Mouse (Mus musculus) limb, embryonic 13.5 days (tissue): ENCODE data around the gene Mif. TPM values are rescaled to one million over a fixed set of nuclear protein-coding genes. Genes with fewer than 3 reads are reported as not detected.

Experiments
- ATAC-seq: fragments of 200-750 bp; cut with Nextera tagmentation; 2 replicates; pipeline ENCODE4 v1.8.0; 2017; ENCODE audit warnings: low read depth, moderate number of reproducible peaks, moderate TSS enrichment; ENCODE audit not compliant: low FRiP score
- H3K27ac ChIP-seq: fragments of 300-500 bp; sonication (generic); 2 replicates; pipeline ENCODE4 v1.5.1; 2015; ENCODE audit warnings: inconsistent platforms, mild to moderate bottlenecking, moderate library complexity
- H3K27me3 ChIP-seq: fragments of 300-500 bp; sonication (generic); 2 replicates; pipeline ENCODE4 v1.6.1; 2015; ENCODE audit warnings: mild to moderate bottlenecking, inconsistent platforms
- H3K36me3 ChIP-seq: fragments of 300-500 bp; sonication (generic); 2 replicates; pipeline ENCODE4 v1.6.1; 2015; ENCODE audit warnings: inconsistent platforms, mild to moderate bottlenecking, moderate library complexity
- H3K4me1 ChIP-seq: fragments of 300-500 bp; sonication (generic); 2 replicates; pipeline ENCODE4 v1.6.1; 2015; ENCODE audit warnings: inconsistent platforms
- H3K4me2 ChIP-seq: fragments of 300-500 bp; sonication (generic); replicated peaks from 2 replicates; pipeline ENCODE4 v1.6.1; 2015; ENCODE audit warnings: inconsistent platforms, mild to moderate bottlenecking, moderate library complexity
- H3K4me3 ChIP-seq: fragments of 300-500 bp; sonication (generic); 2 replicates; pipeline ENCODE4 v1.5.1; 2015; ENCODE audit warnings: moderate library complexity, mild to moderate bottlenecking, inconsistent platforms
- H3K9ac ChIP-seq: fragments of 300-500 bp; sonication (generic); 2 replicates; pipeline ENCODE4 v1.6.1; 2015; ENCODE audit warnings: mild to moderate bottlenecking, inconsistent platforms
- H3K9me3 ChIP-seq: fragments of 300-500 bp; sonication (generic); 2 replicates; pipeline ENCODE4 v1.6.1; 2016; ENCODE audit warnings: inconsistent platforms
- WGBS: fragments of 180-500 bp; shearing (Covaris S2); methylation state at CpG from one replicate; pipeline ENCODE4 v1.1.7; 2015; 5-methylcytosine and 5-hydroxymethylcytosine counted together
- polyA plus RNA-seq: library from polyadenylated mRNA; unstranded; fragments of >200 nt; fragmentation: Nextera tagmentation; extraction: Ambion mirVana; gene quantifications from 2 replicates; pipeline ENCODE4 v1.2.1, GENCODE M21; 2015

Gene Mif
- polyA plus RNA-seq, 1 experiment from 2014 or later = 1,677 TPM

DNA sequence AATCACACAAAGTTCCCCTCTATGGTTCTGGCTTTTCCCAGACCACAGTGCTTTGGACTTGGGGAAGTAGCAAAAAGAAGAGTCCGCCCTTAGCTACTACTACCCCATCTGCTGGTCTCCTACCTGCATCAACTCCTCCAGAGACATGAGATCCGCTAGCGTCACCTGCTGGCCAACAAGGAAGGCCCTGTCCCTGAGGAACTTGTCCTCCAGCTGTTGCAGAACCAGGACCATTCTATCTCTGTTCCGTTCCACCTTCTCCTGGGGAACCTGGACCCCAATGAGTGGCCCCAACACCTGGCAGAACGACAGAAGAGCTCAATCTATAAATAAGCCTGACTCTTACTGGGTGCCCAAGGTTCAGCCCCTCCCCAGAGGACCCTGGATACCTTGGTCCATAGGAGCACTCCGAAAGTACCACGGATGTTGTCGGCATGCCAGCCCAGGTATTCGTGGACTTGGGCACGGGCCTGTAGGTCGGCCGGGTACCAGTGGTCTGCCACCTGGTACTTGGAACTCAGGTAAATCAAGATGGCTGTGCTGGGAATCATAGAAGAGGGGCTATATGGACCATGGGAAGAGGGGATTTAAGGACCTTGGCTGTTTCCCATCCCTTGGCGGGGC is 27.7 kb downstream of the Mif start:
- Histone ChIP-seq H3K27ac (no peak overlapping the region), H3K4me1 (peaks cover 31% of the 10 kb centered on the region), H3K36me3 (no peaks in the 10 kb centered on the region), H3K9ac (no peak overlapping the region), H3K9me3 (no peaks in the 10 kb centered on the region), H3K4me3 (no peak overlapping the region), H3K27me3 (peaks cover 20% of the 10 kb centered on the region), H3K4me2 (no peak overlapping the region)
- 67% methylated on average over 13 of the region's 13 CpGs for WGBS
- no peak for ATAC-seq

DNA sequence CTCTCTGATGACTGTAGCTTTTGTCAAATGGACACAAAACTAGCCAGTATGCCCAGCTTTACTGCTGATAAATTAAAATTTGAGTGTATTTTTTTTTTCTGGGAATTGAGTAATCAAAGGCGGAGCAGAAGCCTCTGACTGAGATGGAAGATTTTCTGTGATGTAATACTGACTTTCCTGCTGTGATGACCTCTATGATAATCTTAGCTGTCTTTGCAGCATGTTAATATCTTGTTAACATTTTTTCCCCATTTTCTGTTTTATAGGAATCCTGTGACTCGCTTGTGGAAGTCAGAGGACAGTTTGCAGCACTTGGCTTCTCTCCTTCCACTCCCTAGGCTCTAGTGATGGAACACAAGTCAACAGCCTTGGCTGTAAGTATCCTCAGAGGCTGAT is 29.8 kb downstream of the Mif start:
- Histone ChIP-seq H3K4me3 (no peak overlapping the region), H3K4me2 (no peak overlapping the region), H3K27me3 (peaks cover 20% of the 10 kb centered on the region), H3K4me1 (peaks cover 19% of the 10 kb centered on the region; the same call in 1 of the 2 replicates), H3K9me3 (no peaks in the 10 kb centered on the region), H3K27ac (no peak overlapping the region), H3K36me3 (no peaks in the 10 kb centered on the region), H3K9ac (no peak overlapping the region)
- ATAC-seq = no peak
- 74% methylated on average over 2 of the region's 2 CpGs for WGBS

DNA sequence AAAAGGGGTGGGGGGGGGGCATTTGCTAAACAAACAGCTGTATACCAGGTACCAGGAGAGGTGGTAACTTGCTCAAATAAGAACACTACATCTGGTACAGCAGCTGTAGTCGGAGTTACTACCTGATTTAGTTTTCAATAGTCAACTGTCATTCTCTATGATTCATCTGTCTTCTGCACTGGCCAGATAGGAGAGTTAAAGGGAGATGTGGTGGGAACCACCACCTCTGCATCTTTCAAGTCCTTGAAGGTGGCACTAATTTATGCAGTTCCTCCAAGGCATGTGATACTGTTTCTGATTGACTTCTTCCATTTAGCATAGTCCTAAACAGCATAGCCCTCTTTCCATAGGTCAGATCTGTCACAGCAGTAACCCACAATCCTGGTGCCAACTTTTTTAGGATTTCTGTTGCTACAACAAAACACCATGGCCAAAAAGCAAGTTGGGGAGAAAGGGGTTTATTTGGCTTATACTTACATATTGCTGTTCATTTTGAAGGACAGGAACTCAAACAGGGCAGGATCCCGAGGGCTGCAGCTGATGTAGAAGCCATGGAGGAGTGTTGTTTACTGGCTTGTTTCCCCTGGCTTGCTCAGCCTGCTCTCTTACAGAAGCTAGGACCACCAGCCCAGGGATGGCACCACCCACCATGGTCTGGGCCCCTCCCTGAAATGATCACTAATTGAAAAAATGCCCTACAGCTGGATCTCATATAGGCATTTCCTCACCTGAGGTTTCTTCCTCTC is 30.3 kb downstream of the Mif start:
- 76% methylated on average over 2 of the region's 2 CpGs for WGBS
- ATAC-seq = no peak
- Histone ChIP-seq H3K4me1 (peaks cover 15% of the 10 kb centered on the region; the same call in 1 of the 2 replicates), H3K4me2 (no peak overlapping the region), H3K27ac (no peak overlapping the region), H3K36me3 (no peaks in the 10 kb centered on the region), H3K9ac (no peak overlapping the region), H3K4me3 (no peak overlapping the region), H3K9me3 (no peaks in the 10 kb centered on the region), H3K27me3 (peaks cover 20% of the 10 kb centered on the region)

DNA sequence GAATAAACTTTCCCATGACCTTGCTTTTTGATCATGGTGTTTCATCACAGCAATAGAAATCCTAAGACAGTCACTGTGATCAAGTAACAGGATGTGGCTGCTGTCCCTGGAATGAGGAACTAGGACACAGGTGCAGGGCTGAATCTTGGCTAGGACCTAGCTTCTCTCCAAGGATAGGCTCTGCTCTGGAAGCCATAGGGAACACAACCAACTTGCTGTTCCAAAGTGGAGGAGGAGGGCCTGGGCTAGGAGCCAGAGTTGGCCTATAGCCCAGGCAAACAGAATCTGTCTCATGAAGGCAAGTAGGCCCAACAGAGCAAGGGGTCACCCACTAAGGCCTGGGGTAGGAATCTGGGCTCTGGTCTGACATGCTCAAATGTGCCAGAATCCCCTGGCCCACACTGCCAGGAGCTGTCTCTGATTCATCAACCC is 31.5 kb downstream of the Mif start:
- H3K27me3 ChIP-seq = peaks cover 13% of the 10 kb centered on the region; the same call in 1 of the 2 replicates
- H3K36me3 ChIP-seq = no peaks in the 10 kb centered on the region
- H3K4me1 ChIP-seq = peaks cover 10% of the 10 kb centered on the region; the same call in 1 of the 2 replicates
- H3K9me3 ChIP-seq = no peaks in the 10 kb centered on the region
- ATAC-seq = no peak
- no peak overlapping the region for H3K4me2 ChIP-seq
- H3K9ac ChIP-seq = no peak overlapping the region
- no peak overlapping the region for H3K4me3 ChIP-seq
- H3K27ac ChIP-seq = no peak overlapping the region

DNA sequence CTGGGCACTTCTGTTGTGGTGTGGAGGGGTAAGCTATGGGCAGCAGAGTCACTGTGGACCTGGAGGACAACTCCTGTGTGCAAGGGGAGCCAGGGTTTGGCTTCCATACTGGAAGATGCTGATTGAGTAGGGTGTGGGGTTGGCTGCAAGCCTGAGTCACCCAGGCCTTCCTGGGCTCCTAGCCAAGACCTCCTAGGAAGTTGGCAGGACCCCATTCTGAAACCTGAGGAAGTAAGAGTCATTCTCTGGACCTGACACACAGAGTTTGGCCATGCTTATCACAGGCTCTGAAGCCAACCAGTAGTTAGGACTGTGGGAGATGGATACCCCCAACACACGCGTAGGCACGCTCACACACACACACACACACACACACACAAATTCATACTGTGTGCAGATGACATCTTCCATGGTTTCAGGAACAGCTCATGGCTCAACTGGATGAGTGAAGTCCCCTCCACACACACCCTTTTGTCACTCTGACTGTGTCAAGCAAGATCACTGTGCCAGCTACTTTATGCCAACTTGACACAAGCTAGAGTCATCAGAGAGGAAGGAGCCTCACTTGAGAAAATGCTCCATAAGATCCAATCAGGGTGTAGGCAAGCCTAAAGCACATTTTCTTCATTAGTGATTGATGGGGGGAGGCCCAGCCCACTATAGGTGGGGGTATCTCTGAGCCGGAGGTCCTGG is 32.2 kb downstream of the Mif start:
- Histone ChIP-seq H3K27me3 (peaks cover 6% of the 10 kb centered on the region; the same call in 1 of the 2 replicates), H3K27ac (no peak overlapping the region), H3K4me1 (peaks cover 6% of the 10 kb centered on the region; the same call in 1 of the 2 replicates), H3K36me3 (no peaks in the 10 kb centered on the region), H3K4me2 (no peak overlapping the region), H3K9ac (no peak overlapping the region), H3K4me3 (no peak overlapping the region), H3K9me3 (no peaks in the 10 kb centered on the region)
- WGBS = 86% methylated on average over 4 of the region's 4 CpGs
- ATAC-seq = no peak

DNA sequence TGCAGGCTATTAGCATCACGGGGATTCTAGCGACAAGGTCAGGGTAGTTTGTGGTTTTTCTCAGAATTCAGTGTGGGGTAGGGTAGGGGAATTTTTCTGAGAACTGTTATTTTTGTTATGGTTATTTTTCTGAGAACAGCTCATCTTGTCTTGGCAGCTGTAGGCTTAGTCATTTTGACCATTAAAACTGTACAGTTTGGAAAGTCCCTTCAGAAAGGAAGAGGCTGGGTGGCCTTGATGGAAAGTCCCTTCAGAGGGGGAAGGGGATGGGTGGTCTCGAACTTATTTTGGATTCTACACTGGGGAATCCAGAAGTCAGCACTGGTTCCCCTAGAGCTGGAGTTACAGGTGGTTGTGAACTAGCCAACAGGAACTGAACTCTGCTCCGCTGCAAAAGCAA is 35.5 kb downstream of the Mif start:
- Histone ChIP-seq H3K4me2 (no peak overlapping the region), H3K4me3 (no peak overlapping the region), H3K27me3 (no peaks in the 10 kb centered on the region), H3K9ac (no peak overlapping the region), H3K4me1 (peaks cover 6% of the 10 kb centered on the region; the same call in 1 of the 2 replicates), H3K36me3 (no peaks in the 10 kb centered on the region), H3K9me3 (no peaks in the 10 kb centered on the region), H3K27ac (no peak overlapping the region)
- 77% methylated on average over 4 of the region's 4 CpGs for WGBS
- no peak for ATAC-seq

DNA sequence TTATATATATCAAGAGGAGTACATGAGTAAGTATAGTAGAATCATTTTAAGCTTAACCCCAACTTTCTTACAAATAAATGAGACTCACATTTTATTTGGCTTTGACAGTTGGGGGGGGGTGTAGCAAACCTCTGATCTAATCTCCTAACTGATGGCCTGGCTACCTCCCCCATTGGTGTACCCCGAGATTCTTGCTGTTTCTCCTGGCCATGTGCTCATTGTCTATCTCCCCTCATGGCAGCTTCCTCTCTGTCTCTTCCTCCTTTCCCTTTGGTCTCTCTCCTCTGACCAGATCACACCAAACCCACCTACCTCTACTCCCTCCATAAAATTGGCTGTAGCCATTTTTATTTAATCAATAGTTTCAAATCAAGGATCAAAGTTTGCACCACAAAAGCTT is 36.3 kb downstream of the Mif start:
- Histone ChIP-seq H3K27me3 (no peaks in the 10 kb centered on the region), H3K4me1 (peaks cover 6% of the 10 kb centered on the region; the same call in 1 of the 2 replicates), H3K4me3 (no peak overlapping the region), H3K4me2 (no peak overlapping the region), H3K27ac (no peak overlapping the region), H3K9me3 (no peaks in the 10 kb centered on the region), H3K9ac (no peak overlapping the region), H3K36me3 (no peaks in the 10 kb centered on the region)
- ATAC-seq = no peak
- WGBS = 96% methylated on average over 1 of the region's 1 CpGs

DNA sequence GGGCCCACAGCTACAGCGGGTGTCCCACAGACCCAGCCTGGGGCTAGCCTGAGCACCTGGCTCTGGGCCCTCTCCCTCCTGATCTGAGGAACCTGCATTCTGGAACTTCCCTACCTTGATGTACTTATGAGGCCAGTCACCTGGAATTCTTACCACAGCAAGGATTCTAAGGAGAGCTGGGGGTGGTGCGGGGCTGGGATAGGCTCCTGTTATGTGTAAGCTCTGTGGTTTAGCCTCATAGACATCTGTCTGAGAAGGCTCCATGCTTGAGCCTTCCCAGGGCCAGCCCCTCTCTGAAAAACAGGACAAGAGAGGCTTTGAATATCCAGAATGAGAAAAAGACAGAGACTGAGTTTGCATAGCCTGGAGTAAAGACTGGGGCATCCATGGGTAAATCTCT is 37.6 kb downstream of the Mif start, which contains the start of gene Gstt4:
Gene Gstt4 (minus strand): TSS at position 101 of the 400 bp plus-strand sequence.
- Histone ChIP-seq H3K27me3 (no peaks in the 10 kb centered on the region), H3K9me3 (no peaks in the 10 kb centered on the region), H3K36me3 (no peaks in the 10 kb centered on the region), H3K4me2 (no peak within 1 kb of the TSS), H3K4me3 (no peak within 1 kb of the TSS), H3K9ac (no peak within 1 kb of the TSS), H3K27ac (no peak within 1 kb of the TSS), H3K4me1 (peaks cover 3% of the 10 kb centered on the region; the same call in 1 of the 2 replicates)
- 92% methylated on average over 2 of the region's 2 CpGs for WGBS
- ATAC-seq = no peak

DNA sequence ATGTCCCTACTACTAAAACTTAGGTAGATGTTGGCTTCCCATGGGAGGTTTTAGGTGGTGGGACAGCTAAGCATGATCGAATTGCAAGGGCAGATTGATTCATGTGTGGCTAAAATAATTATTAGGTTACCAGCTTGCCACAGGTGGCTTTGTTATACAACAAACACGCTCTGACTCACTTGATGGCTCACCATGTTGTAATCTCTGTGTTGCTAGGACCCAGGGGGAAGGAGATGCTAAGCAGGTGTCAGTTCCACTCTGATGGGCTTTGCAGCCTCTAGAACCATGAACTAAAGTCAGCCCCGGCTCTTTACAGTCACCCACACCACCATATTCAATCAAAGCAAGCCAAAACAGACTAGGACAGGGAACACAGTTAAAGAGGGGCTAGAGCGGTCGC is 40.2 kb downstream of the Mif start:
- H3K4me1 ChIP-seq = no peaks in the 10 kb centered on the region
- H3K4me3 ChIP-seq = no peak overlapping the region
- H3K9me3 ChIP-seq = no peaks in the 10 kb centered on the region
- H3K9ac ChIP-seq = no peak overlapping the region
- ATAC-seq = no peak
- WGBS = 82% methylated on average over 5 of the region's 5 CpGs
- no peaks in the 10 kb centered on the region for H3K27me3 ChIP-seq
- no peaks in the 10 kb centered on the region for H3K36me3 ChIP-seq
- no peak overlapping the region for H3K4me2 ChIP-seq
- H3K27ac ChIP-seq = no peak overlapping the region

DNA sequence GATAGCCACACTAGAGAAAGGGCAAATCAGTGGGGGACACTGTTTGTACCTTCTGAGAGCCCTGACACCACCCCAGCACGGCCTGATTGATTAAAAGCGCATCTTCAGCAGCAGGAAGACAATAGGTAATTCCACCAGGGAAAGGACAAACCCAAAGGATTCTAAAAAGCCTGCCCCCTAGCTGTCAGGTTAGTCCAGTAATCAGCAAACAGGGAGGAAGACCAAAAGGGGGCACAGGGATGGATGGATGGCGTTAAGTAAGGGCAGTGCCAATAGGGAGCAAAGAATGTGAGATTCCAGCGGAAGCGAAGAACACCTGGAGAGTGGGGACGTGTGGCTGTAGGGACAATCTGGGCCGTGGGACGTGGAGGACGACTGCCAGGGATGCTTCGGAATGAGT is 41.4 kb downstream of the Mif start:
- H3K4me3 ChIP-seq = no peak overlapping the region
- no peak overlapping the region for H3K4me2 ChIP-seq
- H3K9ac ChIP-seq = no peak overlapping the region
- no peaks in the 10 kb centered on the region for H3K4me1 ChIP-seq
- no peaks in the 10 kb centered on the region for H3K36me3 ChIP-seq
- no peaks in the 10 kb centered on the region for H3K27me3 ChIP-seq
- ATAC-seq = no peak
- H3K9me3 ChIP-seq = no peaks in the 10 kb centered on the region
- H3K27ac ChIP-seq = no peak overlapping the region
- 63% methylated on average over 10 of the region's 10 CpGs for WGBS
